Mouse (Mus musculus): Measurements from ENCODE around the gene Olfr642.

The Olfr642 gene

GRCm38 (mm10) chr7:104052566-104052965 lies at the start of gene Olfr642:
Olfr642 (minus strand) TSS chr7:104052666.
- WGBS = 66% methylated on average over 1 of the region's 1 CpGs

- WGBS = 77% methylated on average over 1 of the region's 1 CpGs
Observed at GRCm38 (mm10) chr7:104085365-104085764, 32.9 kb upstream of the Olfr642 start, which contains the start of gene Olfr645. Olfr645 (minus strand) TSS chr7:104085465.

GRCm38 (mm10) chr7:104071769-104072168 lies 19.3 kb upstream of the Olfr642 start, which contains the start of gene Olfr644:
Olfr644 (minus strand) TSS chr7:104071869.
- 76% methylated on average over 2 of the region's 2 CpGs for WGBS

- 49% methylated on average over 2 of the region's 2 CpGs for WGBS
Observed at GRCm38 (mm10) chr7:104061345-104061744, 8.9 kb upstream of the Olfr642 start, which contains the start of gene 4930516K23Rik. 4930516K23Rik (minus strand) TSS chr7:104061445.

- WGBS = 85% methylated on average over 1 of the region's 1 CpGs
Observed at GRCm38 (mm10) chr7:104059215-104059614, 6.7 kb upstream of the Olfr642 start.

- WGBS = 92% methylated on average over 4 of the region's 4 CpGs
Observed at GRCm38 (mm10) chr7:104050745-104051144, 1.7 kb downstream of the Olfr642 start.

- 53% methylated on average over 1 of the region's 1 CpGs for WGBS
Observed at GRCm38 (mm10) chr7:104035145-104035544, 17.3 kb downstream of the Olfr642 start, which contains the start of gene Olfr641. Olfr641 (plus strand) TSS chr7:104035445.

- WGBS = 83% methylated on average over 3 of the region's 3 CpGs
Observed at GRCm38 (mm10) chr7:104026978-104027377, 25.5 kb downstream of the Olfr642 start.

- WGBS = 87% methylated on average over 6 of the region's 6 CpGs
Observed at GRCm38 (mm10) chr7:104025473-104025872, 27.0 kb downstream of the Olfr642 start, which contains the start of gene Olfr640. Olfr640 (minus strand) TSS chr7:104025573.

- 92% methylated on average over 6 of the region's 6 CpGs for WGBS
Observed at GRCm38 (mm10) chr7:104021651-104022050, 30.8 kb downstream of the Olfr642 start.

- WGBS = 84% methylated on average over 1 of the region's 1 CpGs
Observed at GRCm38 (mm10) chr7:104018953-104019352, 33.5 kb downstream of the Olfr642 start.

GRCm38 (mm10) chr7:104017203-104017602 lies 35.3 kb downstream of the Olfr642 start, which contains the start of gene Olfr639:
Olfr639 (minus strand) TSS chr7:104017303.

GRCm38 (mm10) chr7:103998446-103998845 lies 54.0 kb downstream of the Olfr642 start, which contains the start of gene Olfr638:
Olfr638 (plus strand) TSS chr7:103998746.

